Mouse (Mus musculus) ES-Bruce4 (cell line): ENCODE results near the gene Oma1. TPM values are rescaled to one million over a fixed set of nuclear protein-coding genes. Genes with fewer than 3 reads are reported as not detected.
A peak's percentile ranks its signal among the peaks of the same experiment; 100 is the strongest.

Experiments used
- H3K27ac ChIP-seq: 2 replicates; pipeline ENCODE4 v1.5.1; 2012; ENCODE audit warnings: low read length, inconsistent platforms; ENCODE audit not compliant: insufficient read depth
- H3K27me3 ChIP-seq: 2 replicates; pipeline ENCODE4 v1.6.1; 2012; ENCODE audit warnings: mild to moderate bottlenecking, low read length, inconsistent platforms; ENCODE audit not compliant: control insufficient read depth, poor library complexity, insufficient read depth, severe bottlenecking
- H3K36me3 ChIP-seq: 2 replicates; pipeline ENCODE4 v1.6.1; 2012; ENCODE audit warnings: inconsistent platforms, mild to moderate bottlenecking, low read length, moderate library complexity; ENCODE audit not compliant: control insufficient read depth, poor library complexity, insufficient read depth, severe bottlenecking
- H3K4me1 ChIP-seq: one replicate; pipeline ENCODE4 v1.8.1; 2011; ENCODE audit warnings: low read length; ENCODE audit not compliant: control insufficient read depth, insufficient read depth
- H3K4me3 ChIP-seq: 2 replicates; pipeline ENCODE4 v1.5.1; 2011; ENCODE audit warnings: low read depth, mild to moderate bottlenecking, low read length
- H3K9ac ChIP-seq: 2 replicates; pipeline ENCODE4 v1.6.1; 2012; ENCODE audit warnings: low read depth, mild to moderate bottlenecking, inconsistent platforms; ENCODE audit not compliant: poor library complexity, severe bottlenecking
- H3K9me3 ChIP-seq: replicated peaks from 2 replicates; pipeline ENCODE4 v1.6.1; 2012; ENCODE audit warnings: mild to moderate bottlenecking, low read length, inconsistent platforms; ENCODE audit not compliant: control insufficient read depth, poor library complexity, insufficient read depth, severe bottlenecking
- CTCF ChIP-seq: IDR thresholded peaks from one replicate; pipeline ENCODE4 v1.8.1; 2011; ENCODE audit warnings: low read depth, low read length
- EP300 ChIP-seq: IDR thresholded peaks from 2 replicates; pipeline ENCODE4 v1.6.1; 2011; ENCODE audit warnings: low read depth, low read length; ENCODE audit not compliant: insufficient read depth
- POLR2A ChIP-seq: IDR thresholded peaks from one replicate; pipeline ENCODE4 v1.8.1; 2011; ENCODE audit warnings: low read length; ENCODE audit not compliant: insufficient read depth
- polyA plus RNA-seq: library from polyadenylated mRNA; stranded (reverse); fragments of >200 nt; gene quantifications from 2 replicates; pipeline ENCODE4 v1.2.4, GENCODE M21; 2011; ENCODE audit warnings: low read depth; ENCODE audit not compliant: missing spikeins, insufficient read depth, insufficient read length

Gene Oma1
- polyA plus RNA-seq, 1 experiment, result 18.0 TPM

GRCm38 (mm10) chr4:103290763-103291162, 22.8 kb upstream of the Oma1 start, which contains the start of gene 4921539E11Rik:
4921539E11Rik (minus strand) TSS chr4:103290863.
- Histone ChIP-seq H3K9ac (no peak within 1 kb of the TSS), H3K4me3 (no peak within 1 kb of the TSS), H3K9me3 (no peaks in the 10 kb centered on the region), H3K36me3 (no peaks in the 10 kb centered on the region), H3K4me1 (no peaks in the 10 kb centered on the region), H3K27me3 (no peaks in the 10 kb centered on the region), H3K27ac (no peak within 1 kb of the TSS)
- TF ChIP-seq EP300 (no peak), POLR2A (no peak), CTCF (no peak)

GRCm38 (mm10) chr4:103299342-103299741, 14.3 kb upstream of the Oma1 start:
- Histone ChIP-seq H3K36me3 (no peaks in the 10 kb centered on the region), H3K9ac (no peak overlapping the region), H3K27ac (no peak overlapping the region), H3K4me1 (no peaks in the 10 kb centered on the region), H3K27me3 (no peaks in the 10 kb centered on the region), H3K4me3 (no peak overlapping the region), H3K9me3 (no peaks in the 10 kb centered on the region)
- TF ChIP-seq CTCF (no peak), EP300 (no peak), POLR2A (no peak)

GRCm38 (mm10) chr4:103303851-103304250, 9.8 kb upstream of the Oma1 start:
- Histone ChIP-seq H3K9ac (no peak overlapping the region), H3K4me1 (no peaks in the 10 kb centered on the region), H3K4me3 (no peak overlapping the region), H3K9me3 (no peaks in the 10 kb centered on the region), H3K27ac (no peak overlapping the region), H3K27me3 (no peaks in the 10 kb centered on the region), H3K36me3 (no peaks in the 10 kb centered on the region)
- TF ChIP-seq POLR2A (no peak), CTCF (no peak), EP300 (no peak)

GRCm38 (mm10) chr4:103314526-103314910, 906 bp downstream of the Oma1 start:
- Histone ChIP-seq H3K27ac (no peak overlapping the region), H3K9ac (peak overlapping the region; percentile 69), H3K9me3 (no peaks in the 10 kb centered on the region), H3K4me3 (no peak overlapping the region), H3K36me3 (no peaks in the 10 kb centered on the region), H3K4me1 (no peaks in the 10 kb centered on the region), H3K27me3 (no peaks in the 10 kb centered on the region)
- TF ChIP-seq CTCF, result no peak
- no peak for TF ChIP-seq POLR2A
- no peak for TF ChIP-seq EP300

GRCm38 (mm10) chr4:103315861-103316260, 2.2 kb downstream of the Oma1 start:
- H3K27ac ChIP-seq, result no peak overlapping the region
- H3K4me3 ChIP-seq, result no peak overlapping the region
- H3K9me3 ChIP-seq, result no peaks in the 10 kb centered on the region
- no peak overlapping the region for H3K9ac ChIP-seq
- no peaks in the 10 kb centered on the region for H3K4me1 ChIP-seq
- TF ChIP-seq POLR2A, result no peak
- no peak for TF ChIP-seq CTCF
- no peak for TF ChIP-seq EP300
- no peaks in the 10 kb centered on the region for H3K27me3 ChIP-seq
- H3K36me3 ChIP-seq, result no peaks in the 10 kb centered on the region

GRCm38 (mm10) chr4:103321461-103321860, 7.8 kb downstream of the Oma1 start:
- H3K27me3 ChIP-seq, result no peaks in the 10 kb centered on the region
- no peak overlapping the region for H3K9ac ChIP-seq
- H3K36me3 ChIP-seq, result no peaks in the 10 kb centered on the region; the same call in 1 of the 2 replicates
- H3K9me3 ChIP-seq, result no peaks in the 10 kb centered on the region
- no peaks in the 10 kb centered on the region for H3K4me1 ChIP-seq
- H3K27ac ChIP-seq, result no peak overlapping the region
- TF ChIP-seq CTCF (no peak), POLR2A (no peak), EP300 (no peak)
- no peak overlapping the region for H3K4me3 ChIP-seq
